Mouse (Mus musculus) MEL-GATA-1-ER (cell line): Measurements from ENCODE around the gene Tmie.
"Not testable (repeated sequence)": the region's sequence is repeated elsewhere in the genome, so short reads cannot be mapped to it uniquely, and the experiment has no call there.

Experiments
- DNase-seq: peaks from one replicate; pipeline ENCODE4 v3.0.0-alpha.2; 2012; ENCODE audit warnings: low read depth; ENCODE audit errors: extremely low read depth

Tmie gene

DNA sequence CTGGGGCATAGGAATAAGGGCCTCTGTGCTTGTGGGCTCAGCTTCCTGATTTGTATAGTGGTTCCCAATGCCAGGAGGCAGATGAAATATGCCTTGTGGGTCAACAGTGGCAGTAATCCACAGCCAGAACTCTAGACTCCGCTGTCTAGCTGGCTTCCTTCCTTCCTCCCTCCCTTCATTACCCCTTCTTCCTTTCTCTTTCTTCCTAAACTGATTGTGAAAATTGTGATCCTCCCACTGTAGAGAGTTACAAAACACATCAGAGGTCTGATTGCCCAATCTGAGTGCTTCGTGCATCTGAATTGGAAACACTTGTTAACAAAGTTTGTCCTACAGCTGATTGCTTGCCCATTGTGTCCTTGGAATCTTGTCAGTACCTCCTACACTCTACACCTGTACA, 38.5 kb downstream of the Tmie start:
- DNase-seq, result no peak

DNA sequence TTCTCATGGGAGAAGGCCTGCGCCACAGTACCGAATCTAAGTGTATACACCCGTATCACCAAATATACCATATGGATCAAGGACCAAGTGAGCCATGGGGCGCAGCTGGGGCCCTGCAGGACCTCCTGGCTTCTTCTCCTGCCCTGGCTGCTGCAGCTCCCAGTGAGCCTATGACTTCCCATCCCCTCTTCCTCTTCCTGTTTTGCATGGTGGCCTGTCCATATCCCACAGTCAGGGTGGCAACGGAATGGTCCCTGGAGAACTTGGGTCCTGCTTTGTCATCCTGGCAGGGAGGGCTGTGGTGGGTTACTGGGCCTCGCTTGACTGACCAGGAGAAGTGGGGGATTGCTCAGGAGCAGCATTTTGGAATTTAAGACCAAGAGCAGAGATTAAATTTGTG, 39.0 kb downstream of the Tmie start:
- DNase-seq, result no peak

DNA sequence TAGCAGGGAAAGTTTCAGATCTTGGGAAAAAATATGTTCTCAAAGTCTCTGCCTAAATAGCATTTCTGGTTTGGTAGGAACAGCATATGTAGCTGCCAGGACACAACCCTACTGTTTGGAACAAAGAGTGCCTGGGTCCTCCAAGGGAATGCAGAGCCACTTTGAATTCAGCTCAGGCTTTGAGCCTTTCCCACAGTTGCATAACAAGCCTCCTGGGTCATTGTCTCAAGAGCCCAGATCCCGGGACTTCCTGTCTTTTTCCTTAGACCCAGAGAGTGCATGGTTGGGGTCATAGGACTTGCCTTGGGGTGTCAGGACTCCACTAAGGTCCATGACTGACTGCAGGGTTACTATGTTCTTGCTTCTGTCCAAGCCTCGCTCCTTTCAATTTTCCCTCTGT, 43.8 kb downstream of the Tmie start:
- DNase-seq, result no peak

DNA sequence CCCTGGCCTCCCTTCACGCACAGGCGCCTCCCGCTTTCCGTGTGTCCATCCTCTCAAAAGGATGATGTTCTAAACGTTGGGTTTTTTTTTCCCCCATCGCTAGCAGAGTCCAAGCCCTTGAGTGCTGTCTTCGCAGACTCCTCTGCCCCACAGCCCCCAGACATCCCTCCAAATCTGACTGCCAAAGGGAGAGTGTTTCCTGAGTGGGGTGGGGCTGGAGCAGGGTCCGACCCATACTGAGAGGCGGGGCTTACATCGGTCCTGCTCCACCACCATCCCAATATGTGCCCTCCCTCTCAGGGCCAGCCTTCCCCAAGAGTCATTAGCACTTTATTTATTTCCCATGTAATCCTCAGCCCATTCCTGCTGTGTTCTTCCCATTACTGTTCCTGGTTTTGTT, 45.0 kb downstream of the Tmie start:
- no peak for DNase-seq

DNA sequence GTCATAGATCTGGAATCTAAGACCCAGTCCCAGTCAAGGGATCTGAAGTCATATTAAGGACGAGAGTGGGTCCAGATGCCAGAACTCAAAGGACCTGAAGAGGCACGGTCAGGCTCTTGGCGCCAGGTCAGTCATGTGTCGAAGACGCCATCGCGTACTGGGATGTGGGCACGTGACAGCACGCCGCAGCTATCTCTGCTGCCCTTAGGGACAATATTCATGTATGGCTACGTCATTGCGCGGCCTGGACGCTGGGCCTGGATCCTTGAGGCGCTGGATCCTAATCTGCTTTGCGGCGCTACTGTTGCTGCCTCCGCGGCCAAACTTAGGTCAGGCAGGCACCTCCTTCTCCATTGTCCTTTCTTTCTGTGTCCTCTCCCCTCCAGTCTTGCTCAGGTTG, 45.5 kb downstream of the Tmie start, which contains the start of gene Prss45:
TSS of gene Prss45 (plus strand) at position 178 of the 400 bp plus-strand sequence.
- DNase-seq, result no peak

DNA sequence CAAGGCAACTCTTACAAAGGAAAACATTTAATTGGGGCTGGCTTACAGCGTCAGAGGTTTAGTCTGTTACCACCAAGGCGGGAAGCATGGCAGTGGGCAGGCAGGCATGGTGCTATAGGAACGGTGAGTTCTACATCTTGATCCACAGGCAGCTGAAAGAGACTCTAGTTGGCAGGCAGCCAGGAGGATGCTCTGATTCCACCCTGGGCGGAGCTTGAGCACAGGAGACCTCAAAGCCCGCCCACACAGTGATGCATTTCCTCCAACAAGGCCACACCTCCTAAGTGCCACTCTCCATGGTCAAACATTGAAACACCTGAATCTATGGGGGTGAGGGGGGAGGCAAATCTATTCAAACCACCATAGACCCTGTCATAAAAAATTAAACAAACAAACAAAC, 46.9 kb downstream of the Tmie start:
- peak; percentile 7 for DNase-seq

DNA sequence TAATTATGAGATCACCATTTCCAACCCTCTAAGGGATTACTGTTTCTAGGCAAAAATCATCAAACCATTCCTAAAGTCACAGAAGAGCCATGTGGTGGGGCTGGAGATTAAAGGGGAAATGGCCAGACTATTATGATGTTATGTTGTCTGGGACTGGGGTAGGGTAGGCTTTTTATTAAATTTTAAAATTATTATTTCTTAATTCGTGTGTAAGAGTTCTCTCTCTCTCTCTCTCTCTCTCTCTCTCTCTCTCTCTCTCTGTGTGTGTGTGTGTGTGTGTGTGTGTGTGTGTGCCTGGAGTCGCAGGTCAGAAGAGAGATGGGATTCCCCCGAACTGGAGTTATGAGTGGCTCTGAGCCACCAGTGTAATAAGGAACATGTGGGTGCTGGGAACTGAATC, 53.5 kb downstream of the Tmie start, which contains the start of gene Prss43:
TSS of gene Prss43 (plus strand) at position 301 of the 400 bp plus-strand sequence.
- DNase-seq, result no peak

DNA sequence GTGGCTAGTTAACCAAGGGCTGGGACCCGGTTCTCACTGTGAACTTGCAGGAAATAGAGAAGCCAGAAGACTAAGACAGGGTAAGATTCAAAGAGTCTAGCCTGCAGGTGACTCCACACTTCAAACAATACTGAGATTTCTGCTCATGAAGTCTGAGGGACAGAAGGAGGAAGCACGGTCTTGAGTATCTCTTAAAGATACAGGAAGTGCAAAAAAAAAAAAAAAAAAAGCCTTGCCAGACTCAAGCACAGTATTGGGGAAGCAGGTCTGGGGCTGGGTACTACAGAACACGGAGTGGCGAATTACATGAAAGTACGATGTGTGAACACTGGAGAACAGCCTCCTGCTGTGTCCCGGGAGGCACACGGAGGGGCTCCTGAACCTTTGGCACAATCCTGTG, 54.1 kb downstream of the Tmie start:
- peak; percentile 63 for DNase-seq

DNA sequence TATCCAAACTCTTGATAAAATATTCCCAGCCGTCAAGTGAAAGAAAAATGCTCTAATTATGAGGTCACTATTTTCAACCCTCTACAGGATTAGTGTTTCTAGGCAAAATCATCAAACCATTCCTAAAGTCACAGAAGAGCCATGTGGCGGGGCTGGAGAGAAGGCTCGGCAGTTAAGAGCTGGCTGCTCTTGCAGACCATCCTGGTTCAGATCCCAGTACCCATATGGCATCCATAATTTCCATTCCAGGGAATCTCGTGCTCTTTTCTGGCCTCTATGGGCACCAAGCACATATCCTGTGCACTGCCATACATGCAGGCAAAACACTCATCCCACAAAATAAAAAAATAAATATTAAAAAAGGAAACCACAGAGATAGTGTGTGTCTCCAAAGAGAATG, 54.5 kb downstream of the Tmie start:
- DNase-seq, result no peak

DNA sequence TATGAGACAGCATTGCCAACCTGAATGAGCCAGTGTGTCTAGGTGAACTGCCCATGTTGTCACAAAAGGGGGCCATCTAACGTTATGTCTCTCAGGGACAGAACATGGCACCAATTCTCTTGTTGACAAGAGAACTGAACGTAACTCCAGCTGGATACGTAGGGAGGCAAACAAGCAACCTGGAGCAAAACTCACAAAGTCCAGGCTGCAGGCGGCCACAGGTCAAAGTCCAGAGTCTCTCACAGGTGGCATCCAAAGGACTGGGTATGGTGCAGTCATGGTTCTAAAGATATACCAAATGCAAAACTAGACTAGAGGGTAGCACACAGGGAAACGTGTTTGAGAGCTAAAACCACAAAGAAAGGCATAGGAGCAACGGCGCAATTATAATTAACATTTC, 58.5 kb downstream of the Tmie start:
- no peak for DNase-seq

DNA sequence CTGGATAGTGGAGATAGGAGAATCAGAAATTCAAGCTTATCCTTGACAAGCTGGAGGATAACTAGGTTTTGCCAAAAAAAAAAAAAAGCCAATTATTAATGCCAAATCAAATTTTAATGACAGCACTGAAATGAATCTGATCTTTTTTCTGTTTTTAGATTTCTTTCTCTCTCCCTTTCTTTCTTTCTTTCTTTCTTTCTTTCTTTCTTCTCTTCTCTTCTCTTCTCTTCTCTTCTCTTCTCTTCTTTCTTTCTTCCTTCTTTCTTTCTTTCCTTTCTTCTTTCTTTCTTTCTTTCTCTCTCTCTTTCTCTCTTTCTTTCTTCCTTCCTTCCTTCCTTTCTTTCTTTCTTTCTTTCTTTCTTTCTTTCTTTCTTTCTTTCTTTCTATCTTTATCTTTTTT, 59.4 kb downstream of the Tmie start:
- DNase-seq, result not testable (repeated sequence)
